Mouse (Mus musculus) cerebellum, postnatal 36 days (tissue): ENCODE data around the gene Msantd3.

Experiments
- DNase-seq, 2 experiments: peaks; one replicate each; pipeline ENCODE4 v3.0.0; 2021 to 2022; ENCODE audit warnings: mixed read lengths in 2 of 2

Gene Msantd3

GRCm38 (mm10) chr4:48610251-48610650, 70.5 kb downstream of the Msantd3 start:
- DNase-seq: no peak
